Mouse (Mus musculus) MEL (cell line): ENCODE results near the gene Tex35. TPM values are rescaled to one million over a fixed set of nuclear protein-coding genes. Genes with fewer than 3 reads are reported as not detected.

Source experiments
- DNase-seq: peaks from one replicate; pipeline ENCODE4 v3.0.0; 2011; ENCODE audit warnings: low read depth, low spot score
- H3K27ac ChIP-seq: 2 replicates; pipeline ENCODE4 v1.5.1; 2012; ENCODE audit warnings: low read depth, mild to moderate bottlenecking, control low read depth, low read length, moderate library complexity; ENCODE audit not compliant: control insufficient read depth
- H3K27me3 ChIP-seq, 2 experiments: fragments of 150-350 bp in 1 of 2; sonication (generic) in 1 of 2; 2 replicates each; pipeline ENCODE4 v1.6.1; 2012; ENCODE audit warnings: low read length in 2 of 2, mild to moderate bottlenecking in 2 of 2, improper control_type of control experiment in 1 of 2, moderate library complexity in 1 of 2; ENCODE audit not compliant: insufficient read depth in 2 of 2, control insufficient read depth in 1 of 2
- H3K36me3 ChIP-seq, 2 experiments: 2 replicates each; pipeline ENCODE4 v1.6.1; 2012 to 2014; ENCODE audit warnings: low read length in 2 of 2, improper control_type of control experiment in 1 of 2, inconsistent platforms in 1 of 2, mild to moderate bottlenecking in 1 of 2; ENCODE audit not compliant: insufficient read depth in 2 of 2, control insufficient read depth in 1 of 2
- H3K4me1 ChIP-seq, 2 experiments: fragments of 150-350 bp in 1 of 2; sonication (generic) in 1 of 2; 2 replicates each; pipeline ENCODE4 v1.6.1; 2012; ENCODE audit warnings: low read length in 2 of 2, improper control_type of control experiment in 1 of 2, mild to moderate bottlenecking in 1 of 2; ENCODE audit not compliant: insufficient read depth in 2 of 2, control insufficient read depth in 1 of 2
- H3K4me3 ChIP-seq, 2 experiments: fragments of 150-350 bp in 1 of 2; sonication (generic) in 1 of 2; 2 replicates each; pipeline ENCODE4 v1.5.1; 2012; ENCODE audit warnings: low read depth in 2 of 2, low read length in 2 of 2, mild to moderate bottlenecking in 2 of 2, moderate library complexity in 2 of 2, control low read depth in 1 of 2, improper control_type of control experiment in 1 of 2; ENCODE audit not compliant: control insufficient read depth in 1 of 2, insufficient read depth in 1 of 2
- H3K79me2 ChIP-seq: 2 replicates; pipeline ENCODE4 v1.6.1; 2012; ENCODE audit warnings: mild to moderate bottlenecking, low read length, moderate library complexity; ENCODE audit not compliant: control insufficient read depth, poor library complexity, insufficient read depth
- H3K9ac ChIP-seq: 2 replicates; pipeline ENCODE4 v1.6.1; 2012; ENCODE audit warnings: low read depth, mild to moderate bottlenecking, control low read depth, low read length, moderate library complexity; ENCODE audit not compliant: control insufficient read depth, poor library complexity, severe bottlenecking
- H3K9me3 ChIP-seq: fragments of 150-350 bp; sonication (generic); replicated peaks from 2 replicates; pipeline ENCODE4 v1.6.1; 2012; ENCODE audit warnings: mild to moderate bottlenecking, low read length, improper control_type of control experiment, moderate library complexity; ENCODE audit not compliant: insufficient read depth
- BHLHE40 ChIP-seq: IDR thresholded peaks from 2 replicates; pipeline ENCODE4 v1.6.1; 2012; ENCODE audit warnings: low read depth, mild to moderate bottlenecking, inconsistent platforms, low read length, improper control_type of control experiment, borderline replicate concordance
- CHD1 ChIP-seq: IDR thresholded peaks from 2 replicates; pipeline ENCODE4 v1.6.1; 2012; ENCODE audit warnings: low read depth, mild to moderate bottlenecking, inconsistent platforms, low read length, improper control_type of control experiment
- E2F4 ChIP-seq: IDR thresholded peaks from 2 replicates; pipeline ENCODE4 v1.6.1; 2011; ENCODE audit warnings: low read depth, low read length, improper control_type of control experiment, borderline replicate concordance
- ELF1 ChIP-seq: IDR thresholded peaks from 2 replicates; pipeline ENCODE4 v1.6.1; 2014; ENCODE audit warnings: low read depth, mild to moderate bottlenecking, inconsistent platforms, low read length, improper control_type of control experiment, moderate library complexity
- EP300 ChIP-seq, 2 experiments: IDR thresholded peaks; 2 replicates each; pipeline ENCODE4 v1.6.1; 2011; ENCODE audit warnings: improper control_type of control experiment in 2 of 2, low read length in 2 of 2, low read depth in 1 of 2, mild to moderate bottlenecking in 1 of 2
- GATA1 ChIP-seq: IDR thresholded peaks from 2 replicates; pipeline ENCODE4 v1.6.1; 2011; ENCODE audit warnings: low read depth, low read length, improper control_type of control experiment
- KAT2A ChIP-seq: conservative IDR thresholded peaks from 2 replicates; pipeline ENCODE4 v1.6.1; 2012; ENCODE audit warnings: low read depth, low read length, improper control_type of control experiment, inconsistent platforms
- MAFK ChIP-seq: IDR thresholded peaks from 2 replicates; pipeline ENCODE4 v1.6.1; 2011; ENCODE audit warnings: low read depth, mild to moderate bottlenecking, low read length, improper control_type of control experiment, borderline replicate concordance
- MAX ChIP-seq: IDR thresholded peaks from 2 replicates; pipeline ENCODE4 v1.6.1; 2011; ENCODE audit warnings: low read length, improper control_type of control experiment
- MAZ ChIP-seq: IDR thresholded peaks from 2 replicates; pipeline ENCODE4 v1.6.1; 2012; ENCODE audit warnings: low read depth, mild to moderate bottlenecking, inconsistent platforms, low read length, improper control_type of control experiment
- MYC ChIP-seq: IDR thresholded peaks from 2 replicates; pipeline ENCODE4 v1.6.1; 2011; ENCODE audit warnings: low read depth, mild to moderate bottlenecking, low read length, improper control_type of control experiment, moderate library complexity
- NELFE ChIP-seq: IDR thresholded peaks from 2 replicates; pipeline ENCODE4 v1.6.1; 2011; ENCODE audit warnings: low read depth, low read length, improper control_type of control experiment
- NRF1 ChIP-seq: IDR thresholded peaks from 2 replicates; pipeline ENCODE4 v1.6.1; 2014; ENCODE audit warnings: low read depth, mild to moderate bottlenecking, inconsistent platforms, low read length, improper control_type of control experiment, moderate library complexity; ENCODE audit not compliant: poor library complexity, insufficient read depth, severe bottlenecking
- POLR2A ChIP-seq, 2 experiments: IDR thresholded peaks; 2 replicates each; pipeline ENCODE4 v1.6.1; 2011 to 2012; ENCODE audit warnings: low read length in 2 of 2, mild to moderate bottlenecking in 2 of 2, control low read depth in 1 of 2, improper control_type of control experiment in 1 of 2, low read depth in 1 of 2, moderate library complexity in 1 of 2; ENCODE audit not compliant: control insufficient read depth in 1 of 2, insufficient read depth in 1 of 2, poor library complexity in 1 of 2
- POLR2AphosphoS2 ChIP-seq: IDR thresholded peaks from 2 replicates; pipeline ENCODE4 v1.6.1; 2011; ENCODE audit warnings: low read length, improper control_type of control experiment
- POLR2AphosphoS5 ChIP-seq: IDR thresholded peaks from 2 replicates; pipeline ENCODE4 v1.6.1; 2012; ENCODE audit warnings: low read depth, borderline replicate concordance, mild to moderate bottlenecking, inconsistent platforms, low read length, moderate library complexity, mixed read lengths
- SIN3A ChIP-seq: IDR thresholded peaks from 2 replicates; pipeline ENCODE4 v1.6.1; 2012; ENCODE audit warnings: low read length, improper control_type of control experiment, inconsistent platforms
- TAL1 ChIP-seq: IDR thresholded peaks from 2 replicates; pipeline ENCODE4 v1.6.1; 2012; ENCODE audit warnings: mild to moderate bottlenecking, inconsistent platforms, low read length, moderate library complexity, mixed read lengths
- TBP ChIP-seq: IDR thresholded peaks from 2 replicates; pipeline ENCODE4 v1.8.0; 2011; ENCODE audit warnings: low read depth, low read length, improper control_type of control experiment
- UBTF ChIP-seq: IDR thresholded peaks from 2 replicates; pipeline ENCODE4 v1.6.1; 2012; ENCODE audit warnings: low read depth, mild to moderate bottlenecking, inconsistent platforms, low read length, improper control_type of control experiment, moderate library complexity, borderline replicate concordance; ENCODE audit not compliant: insufficient read depth
- USF1 ChIP-seq: IDR thresholded peaks from 2 replicates; pipeline ENCODE4 v1.6.1; 2014; ENCODE audit warnings: low read depth, mild to moderate bottlenecking, inconsistent platforms, low read length, improper control_type of control experiment, moderate library complexity
- ZKSCAN1 ChIP-seq: IDR thresholded peaks from 2 replicates; pipeline ENCODE4 v1.6.1; 2012; ENCODE audit warnings: low read depth, mild to moderate bottlenecking, inconsistent platforms, low read length, improper control_type of control experiment, moderate library complexity
- ZMIZ1 ChIP-seq: IDR thresholded peaks from 2 replicates; pipeline ENCODE4 v1.6.1; 2012; ENCODE audit warnings: low read depth, mild to moderate bottlenecking, inconsistent platforms, low read length, improper control_type of control experiment, moderate library complexity
- ZNF384 ChIP-seq: IDR thresholded peaks from 2 replicates; pipeline ENCODE4 v1.6.1; 2012; ENCODE audit warnings: low read depth, mild to moderate bottlenecking, inconsistent platforms, low read length, improper control_type of control experiment
- polyA plus RNA-seq, 2 experiments: library from polyadenylated mRNA; stranded (reverse) in 1 of 2; unstranded in 1 of 2; fragments of >175 nt in 1 of 2; fragments of >200 nt in 1 of 2; gene quantifications; 2 replicates each; pipeline versions ENCODE4 v1.2.1 to v1.2.4; 2012; ENCODE audit warnings: low replicate concordance in 2 of 2, low read depth in 1 of 2; ENCODE audit not compliant: insufficient read length in 2 of 2, insufficient read depth in 1 of 2, missing spikeins in 1 of 2
- total RNA-seq: library from RNA; depleted of rRNA; stranded (reverse); fragments of 300-350 nt; gene quantifications from 2 replicates; pipeline ENCODE4 v1.2.3, GENCODE M21; 2012

The Tex35 gene
- total and polyA plus RNA-seq, 3 experiments, result not detected

DNA sequence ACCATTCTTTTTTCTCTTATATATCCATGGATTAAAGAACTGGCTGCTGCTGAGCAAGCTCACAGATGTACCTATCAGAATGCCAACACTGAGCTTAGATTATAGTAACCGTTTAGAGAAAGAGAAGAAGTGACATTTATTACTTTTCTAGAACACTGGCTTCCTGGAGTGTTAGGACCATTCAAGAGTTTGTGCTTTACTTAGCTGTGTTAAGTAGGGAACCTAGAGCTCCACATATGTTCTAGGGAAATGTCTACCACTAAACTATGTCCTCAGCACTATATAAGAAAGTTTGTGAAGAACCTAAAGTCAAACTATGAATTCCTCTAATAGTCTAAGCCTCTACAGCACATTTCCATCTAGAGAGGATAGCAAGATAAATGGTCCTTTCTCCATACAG is 41.6 kb upstream of the Tex35 start:
- Histone ChIP-seq H3K4me1 (no peaks in the 10 kb centered on the region), H3K27ac (no peak overlapping the region), H3K36me3 (no peaks in the 10 kb centered on the region), H3K9ac (no peak overlapping the region), H3K9me3 (no peaks in the 10 kb centered on the region), H3K27me3 (no peaks in the 10 kb centered on the region), H3K4me3 (no peak overlapping the region), H3K79me2 (no peaks in the 10 kb centered on the region)
- no peak for DNase-seq
- TF ChIP-seq POLR2AphosphoS5 (no peak), TBP (no peak), EP300 (IDR thresholded peaks at IDR 0.05; ENCODE audit: low read depth in 1 of 2, low read length in 2 of 2) (no peak), MAZ (no peak), ELF1 (no peak), MAX (no peak), MYC (no peak), ZKSCAN1 (no peak), NRF1 (no peak), ZMIZ1 (no peak), E2F4 (no peak), TAL1 (no peak), UBTF (no peak), ZNF384 (no peak), POLR2AphosphoS2 (no peak), KAT2A (no peak), SIN3A (no peak), GATA1 (no peak), USF1 (no peak)

DNA sequence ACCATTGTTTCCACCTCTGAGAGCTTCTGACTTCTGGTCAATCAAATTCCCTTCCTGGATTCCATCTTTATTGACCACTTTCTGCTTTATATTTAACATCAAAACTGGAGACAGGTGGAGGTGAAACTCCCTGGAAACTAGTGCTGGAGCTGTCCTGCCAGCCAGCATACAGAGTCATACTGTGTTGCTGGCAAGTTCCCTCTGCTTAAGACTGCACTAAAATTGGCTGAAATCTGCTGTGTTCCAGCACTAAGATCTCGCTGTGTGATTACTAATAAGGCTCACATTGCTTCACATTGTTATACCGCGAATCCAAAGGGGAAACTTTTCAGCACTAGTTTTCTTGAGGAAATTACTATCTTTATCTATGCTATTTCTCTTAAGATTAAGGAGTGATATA is 36.1 kb upstream of the Tex35 start:
- TF ChIP-seq USF1 (no peak), NRF1 (no peak), CHD1 (no peak), POLR2A (IDR thresholded peaks at IDR 0.05; ENCODE audit: control insufficient read depth in 1 of 2, insufficient read depth in 1 of 2, low read depth in 1 of 2, low read length in 2 of 2, poor library complexity in 1 of 2) (no peak), ZKSCAN1 (no peak), NELFE (no peak), KAT2A (no peak), TBP (no peak), BHLHE40 (no peak), MAFK (no peak)
- Histone ChIP-seq H3K4me3 (no peak overlapping the region), H3K4me1 (no peaks in the 10 kb centered on the region), H3K27ac (no peak overlapping the region), H3K9ac (no peak overlapping the region), H3K27me3 (no peaks in the 10 kb centered on the region), H3K79me2 (no peaks in the 10 kb centered on the region), H3K36me3 (no peaks in the 10 kb centered on the region), H3K9me3 (no peaks in the 10 kb centered on the region)
- no peak for DNase-seq
